20 mouse cellular contexts compared by ENCODE assay signal in genomic region chr9:70277076-70277475, GRCm38 (mm10).
DNase-seq lines count a peak whose midpoint lies in the region; ATAC-seq and TF ChIP-seq lines count a peak whose summit lies in the region.
"Had no signal": no experiment of that assay in that cellular context is flagged by ENCODE, and none has a peak within 500 bp of the region (broad histone marks: within the 10 kb centered on the region; RNA-seq: fewer than 3 reads in every experiment).

No protein-coding gene starts in this region.

- peak overlapping the region in 1 of 3 experiments; percentile 54 for H3K4me3 ChIP-seq in CH12.LX (replicated peaks in 1 of 3; ENCODE audit: low read depth in 2 of 3, low read length in 2 of 3, poor library complexity in 1 of 3)
- H3K4me3 ChIP-seq in ES-E14 (ENCODE audit: insufficient read depth in 1 of 2, low read depth in 1 of 2, low read length in 2 of 2, poor library complexity in 1 of 2, severe bottlenecking in 1 of 2), result no peak overlapping the region
- no peak overlapping the region for H3K4me3 ChIP-seq in liver, embryonic 11.5 days (ENCODE audit: low read depth, low read length)
- peak overlapping the region; percentile 21 for H3K4me3 ChIP-seq in small intestine, adult 2 months (ENCODE audit: low read depth, low read length)
- H3K4me3 ChIP-seq: limb, embryonic 12.5 days; lung, embryonic 15.5 days; midbrain, embryonic 13.5 days; neural tube, embryonic 12.5 days had no signal

- peaks cover 21 to 71% of the 10 kb centered on the region in 2 experiments for H3K4me1 ChIP-seq in CH12.LX (ENCODE audit: control insufficient read depth in 1 of 2, insufficient read depth in 2 of 2)
- H3K4me1 ChIP-seq in ES-E14 (ENCODE audit: control insufficient read depth in 2 of 2, insufficient read depth in 2 of 2, low read length in 2 of 2, poor library complexity in 1 of 2), result peaks cover 4 to 18% of the 10 kb centered on the region in 2 experiments
- no peaks in the 10 kb centered on the region for H3K4me1 ChIP-seq in liver, embryonic 11.5 days (replicated peaks; ENCODE audit: control insufficient read depth, insufficient read depth, low read length)
- peaks cover 37% of the 10 kb centered on the region for H3K4me1 ChIP-seq in small intestine, adult 2 months (ENCODE audit: control insufficient read depth, insufficient read depth, insufficient read length, low read length)
- H3K4me1 ChIP-seq: limb, embryonic 12.5 days; midbrain, embryonic 13.5 days; neural tube, embryonic 12.5 days had no signal

- no peak for DNase-seq in CH12.LX (ENCODE audit: extremely low read depth)
- DNase-seq in ES-E14 (ENCODE audit: low read depth, low spot score), result no peak
- DNase-seq in liver, embryonic 11.5 days (ENCODE audit: low spot score), result no peak
- no peak for DNase-seq in left cerebral cortex, postnatal 25 days (ENCODE audit: low spot score in 2 of 2)
- no peak for DNase-seq in left cerebral cortex, postnatal 36 days (ENCODE audit: low spot score in 2 of 2)
- no peak for DNase-seq in adrenal gland, postnatal 14 days
- DNase-seq: cerebellum, adult 2 months; heart, adult 11 months; heart, postnatal 4 days; layer of hippocampus, adult 9-11 months; lung, postnatal 4 days; right cerebral cortex, adult 18-20 months; thymus, postnatal 36 days had no signal

- intact Hi-C loops in left cerebral cortex, postnatal 25 days (cut with DNase I), result no loop called here
- intact Hi-C loops in left cerebral cortex, postnatal 36 days (cut with DNase I), result no loop called here

- TF ChIP-seq CTCF in CH12.LX (conservative IDR thresholded peaks at IDR 0.05 in 1 of 2, IDR thresholded peaks at IDR 0.05 in 1 of 2; ENCODE audit: low read depth in 2 of 2, low read length in 2 of 2), result no peak
- TF ChIP-seq CTCF in small intestine, adult 2 months (IDR thresholded peaks at IDR 0.05; ENCODE audit: extremely low read depth, insufficient read length, insufficient replicate concordance, low read depth, low read length), result no peak

- H3K27ac ChIP-seq in CH12.LX (ENCODE audit: insufficient read depth, low read depth) (peak overlapping the region; percentile 80), ES-E14 (ENCODE audit: insufficient read depth, low read depth, low read length, poor library complexity, severe bottlenecking) (peak overlapping the region; percentile 44)
- H3K27ac ChIP-seq in liver, embryonic 11.5 days (ENCODE audit: low read depth, low read length), result peak overlapping the region; percentile 64
- peak overlapping the region; percentile 83 for H3K27ac ChIP-seq in small intestine, adult 2 months (ENCODE audit: insufficient read depth, low read depth, low read length)
- H3K27ac ChIP-seq: hindbrain, postnatal 0 days; limb, embryonic 12.5 days; lung, embryonic 15.5 days; midbrain, embryonic 13.5 days; neural tube, embryonic 12.5 days had no signal

- H3K36me3 ChIP-seq in CH12.LX (replicated peaks in 1 of 2; ENCODE audit: control insufficient read depth in 1 of 2, insufficient read depth in 1 of 2, low read length in 1 of 2) (peaks cover 6 to 75% of the 10 kb centered on the region in 2 experiments), ES-E14 (ENCODE audit: control insufficient read depth, insufficient read depth, low read length, poor library complexity, severe bottlenecking) (no peaks in the 10 kb centered on the region)
- no peaks in the 10 kb centered on the region for H3K36me3 ChIP-seq in liver, embryonic 11.5 days (ENCODE audit: control insufficient read depth, insufficient read depth, low read length)
- no peaks in the 10 kb centered on the region for H3K36me3 ChIP-seq in small intestine, adult 2 months (ENCODE audit: control insufficient read depth, insufficient read depth, low read length)
- H3K36me3 ChIP-seq: limb, embryonic 12.5 days; lung, embryonic 15.5 days; midbrain, embryonic 13.5 days; neural tube, embryonic 12.5 days had no signal

- H3K9me3 ChIP-seq in CH12.LX (replicated peaks; ENCODE audit: low read length) (peaks cover 6% of the 10 kb centered on the region), ES-E14 (ENCODE audit: control insufficient read depth, insufficient read depth, low read depth, low read length) (no peaks in the 10 kb centered on the region)
- no peaks in the 10 kb centered on the region for H3K9me3 ChIP-seq in liver, embryonic 11.5 days (ENCODE audit: control insufficient read depth, low read length)
- H3K9me3 ChIP-seq: limb, embryonic 12.5 days; lung, embryonic 15.5 days; midbrain, embryonic 13.5 days; neural tube, embryonic 12.5 days had no signal

- H3K9ac ChIP-seq in CH12.LX (ENCODE audit: insufficient read depth, low read depth) (peak overlapping the region; percentile 43), ES-E14 (ENCODE audit: insufficient read depth, low read depth, low read length, poor library complexity, severe bottlenecking) (no peak overlapping the region)
- H3K9ac ChIP-seq in liver, embryonic 11.5 days (ENCODE audit: low read depth, low read length), result no peak overlapping the region
- H3K9ac ChIP-seq: limb, embryonic 12.5 days; lung, embryonic 15.5 days; midbrain, embryonic 13.5 days; neural tube, embryonic 12.5 days had no signal

- dilution Hi-C loops in CH12.LX (cut with MboI; ENCODE audit: extremely low pct_ligation_motif_present, extremely low pct_unique_long_range_greater_than_20kb, low sequenced_read_pairs), result no loop called here

- no peak for TF ChIP-seq EP300 in CH12.LX (IDR thresholded peaks at IDR 0.05; ENCODE audit: low read length)

- peak overlapping the region; percentile 70 for H3K4me2 ChIP-seq in CH12.LX (ENCODE audit: insufficient read depth, low read depth, poor library complexity, severe bottlenecking)
- peak overlapping the region; percentile 17; the same call in 1 of the 2 replicates for H3K4me2 ChIP-seq in liver, embryonic 11.5 days
- H3K4me2 ChIP-seq: limb, embryonic 12.5 days; lung, embryonic 15.5 days; midbrain, embryonic 13.5 days; neural tube, embryonic 12.5 days had no signal

- TF ChIP-seq POLR2A in CH12.LX (IDR thresholded peaks at IDR 0.05; ENCODE audit: low read depth, low read length), result no peak
- no peak for TF ChIP-seq POLR2A in small intestine, adult 2 months (IDR thresholded peaks at IDR 0.05; ENCODE audit: low read depth, low read length)

- in situ Hi-C loops in CH12.LX (cut with MboI; ENCODE audit: low pct_ligation_motif_present, low pct_unique_long_range_greater_than_20kb, low sequenced_read_pairs), result no loop called here
- in situ Hi-C loops in ES-E14 (cut with MboI; ENCODE audit: low sequenced_read_pairs in 2 of 2, unreplicated experiment in 2 of 2), result no loop called here

- no peaks in the 10 kb centered on the region for H3K27me3 ChIP-seq in CH12.LX (replicated peaks)
- no peaks in the 10 kb centered on the region for H3K27me3 ChIP-seq in liver, embryonic 11.5 days (replicated peaks; ENCODE audit: control insufficient read depth, insufficient read depth, low read length)
- no peaks in the 10 kb centered on the region for H3K27me3 ChIP-seq in small intestine, adult 2 months (ENCODE audit: control insufficient read depth, insufficient read depth, low read length)
- H3K27me3 ChIP-seq: limb, embryonic 12.5 days; lung, embryonic 15.5 days; midbrain, embryonic 13.5 days; neural tube, embryonic 12.5 days; Patski had no signal

- no peak for ATAC-seq in liver, embryonic 11.5 days (replicated peaks; ENCODE audit: low FRiP score)
- ATAC-seq: hindbrain, postnatal 0 days; midbrain, embryonic 13.5 days; Patski had no signal

- H3K79me2 ChIP-seq in CH12.LX (replicated peaks; ENCODE audit: control insufficient read depth, extremely low read depth, insufficient read depth, poor library complexity, severe bottlenecking), result peaks cover 21% of the 10 kb centered on the region

- no peak for TF ChIP-seq RAD21 in CH12.LX (IDR thresholded peaks at IDR 0.05; ENCODE audit: low read depth, low read length)

- WGBS in liver, embryonic 11.5 days, result 65% methylated on average over 3 of the region's 3 CpGs
- 32% methylated on average over 3 of the region's 3 CpGs for WGBS in small intestine, adult 2 months

TF ChIP-seq in CH12.LX, 34 proteins besides CTCF, POLR2A, EP300 and RAD21:
- TF ChIP-seq GABPA (IDR thresholded peaks at IDR 0.05; ENCODE audit: insufficient replicate concordance, low read depth, low read length) (no peak), CHD1 (IDR thresholded peaks at IDR 0.05; ENCODE audit: low read depth, low read length) (no peak), CHD2 (IDR thresholded peaks at IDR 0.05; ENCODE audit: low read length) (no peak), JUND (conservative IDR thresholded peaks at IDR 0.05; ENCODE audit: low read depth, low read length) (no peak), ZC3H11A (IDR thresholded peaks at IDR 0.05; ENCODE audit: low read depth, low read length) (no peak), ELF1 (IDR thresholded peaks at IDR 0.05; ENCODE audit: low read depth, low read length) (no peak), UBTF (IDR thresholded peaks at IDR 0.05; ENCODE audit: low read depth, low read length) (no peak), ZMIZ1 (IDR thresholded peaks at IDR 0.05; ENCODE audit: low read depth, low read length) (no peak), BHLHE40 (IDR thresholded peaks at IDR 0.05; ENCODE audit: low read depth, low read length) (no peak), NRF1 (IDR thresholded peaks at IDR 0.05; ENCODE audit: low read depth, low read length) (no peak), E2F4 (IDR thresholded peaks at IDR 0.05; ENCODE audit: insufficient replicate concordance, low read depth, low read length) (no peak), HCFC1 (IDR thresholded peaks at IDR 0.05; ENCODE audit: low read depth, low read length) (no peak)

TF ChIP-seq in ES-E14, 5 proteins besides CTCF, POLR2A, EP300 and RAD21:
- no peak for TF ChIP-seq ZNF384 (IDR thresholded peaks at IDR 0.05; ENCODE audit: low read depth, low read length)
- TF ChIP-seq MAFK (IDR thresholded peaks at IDR 0.05; ENCODE audit: insufficient read depth, low read depth, low read length), result no peak
TF ChIP-seq in ES-E14: peak in this region for 0.
